Mouse (Mus musculus) small intestine, adult 2 months (tissue): ENCODE data around the gene Apba2.

Source experiments
- CTCF ChIP-seq: fragments of 200-500 bp; IDR thresholded peaks from 2 replicates; pipeline ENCODE4 v1.5.1; 2012; ENCODE audit warnings: low read depth, mild to moderate bottlenecking, control low read depth, inconsistent platforms, low read length, moderate library complexity, mixed read lengths; ENCODE audit not compliant: insufficient replicate concordance, insufficient read length; ENCODE audit errors: extremely low read depth
- POLR2A ChIP-seq: fragments of 200-500 bp; IDR thresholded peaks from 2 replicates; pipeline ENCODE4 v1.6.1; 2012; ENCODE audit warnings: low read depth, mild to moderate bottlenecking, control low read depth, inconsistent platforms, low read length, moderate library complexity

DNA sequence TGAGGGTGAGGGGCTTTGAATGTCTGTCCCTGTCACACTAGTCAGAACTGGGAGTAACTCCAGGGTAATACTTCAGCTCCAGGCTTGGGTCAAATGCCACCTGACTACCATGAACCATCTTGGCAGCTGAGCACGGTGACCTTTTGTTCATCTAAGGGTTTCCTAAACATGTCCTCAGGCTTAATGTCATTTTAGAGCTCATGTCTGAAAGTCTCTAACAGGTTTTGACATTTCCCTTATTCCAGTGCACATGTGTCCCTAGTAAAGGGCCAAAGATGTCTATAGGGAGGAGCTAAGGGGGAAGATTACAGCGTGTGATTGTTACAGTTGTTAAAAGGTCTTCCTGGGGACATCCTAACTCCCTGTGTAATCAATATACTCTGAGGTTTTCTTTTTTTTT lies 43.7 kb upstream of the Apba2 start:
- TF ChIP-seq CTCF = no peak
- TF ChIP-seq POLR2A = no peak
